Mouse (Mus musculus) limb, embryonic 15.5 days (tissue): ENCODE measurements around the gene Hunk. TPM values are rescaled to one million over a fixed set of nuclear protein-coding genes. Genes with fewer than 3 reads are reported as not detected.

Experiments
- ATAC-seq: fragments of 200-750 bp; cut with Nextera tagmentation; 2 replicates; pipeline ENCODE4 v1.8.0; 2017; ENCODE audit warnings: low read depth, moderate TSS enrichment; ENCODE audit not compliant: insufficient number of reproducible peaks, low FRiP score, low TSS enrichment
- H3K27ac ChIP-seq: fragments of 300-500 bp; sonication (generic); 2 replicates; pipeline ENCODE4 v1.5.1; 2015; ENCODE audit warnings: moderate library complexity, mild to moderate bottlenecking, inconsistent platforms
- H3K27me3 ChIP-seq: fragments of 300-500 bp; sonication (generic); 2 replicates; pipeline ENCODE4 v1.6.1; 2015; ENCODE audit warnings: inconsistent platforms
- H3K36me3 ChIP-seq: fragments of 300-500 bp; sonication (generic); 2 replicates; pipeline ENCODE4 v1.6.1; 2015; ENCODE audit warnings: inconsistent platforms
- H3K4me1 ChIP-seq: fragments of 300-500 bp; sonication (generic); 2 replicates; pipeline ENCODE4 v1.6.1; 2015; ENCODE audit warnings: inconsistent platforms
- H3K4me2 ChIP-seq: fragments of 300-500 bp; sonication (generic); 2 replicates; pipeline ENCODE4 v1.6.1; 2015; ENCODE audit warnings: mild to moderate bottlenecking, inconsistent platforms
- H3K4me3 ChIP-seq: fragments of 300-500 bp; sonication (generic); 2 replicates; pipeline ENCODE4 v1.5.1; 2015; ENCODE audit warnings: mild to moderate bottlenecking, inconsistent platforms
- H3K9ac ChIP-seq: fragments of 300-500 bp; sonication (generic); 2 replicates; pipeline ENCODE4 v1.6.1; 2015; ENCODE audit warnings: inconsistent platforms
- H3K9me3 ChIP-seq: fragments of 300-500 bp; sonication (generic); 2 replicates; pipeline ENCODE4 v1.6.1; 2016; ENCODE audit warnings: inconsistent platforms
- WGBS: fragments of 180-500 bp; shearing (Covaris S2); methylation state at CpG from one replicate; pipeline ENCODE4 v1.1.7; 2015; 5-methylcytosine and 5-hydroxymethylcytosine counted together
- polyA plus RNA-seq: library from polyadenylated mRNA; unstranded; fragments of >200 nt; fragmentation: Nextera tagmentation; extraction: Ambion mirVana; gene quantifications from 2 replicates; pipeline ENCODE4 v1.2.1, GENCODE M21; 2015

Gene Hunk
- polyA plus RNA-seq, 1 experiment from 2014 or later: 12.7 TPM

- WGBS: 54% methylated on average over 11 of the region's 11 CpGs
- peaks cover 30% of the 10 kb centered on the region for H3K4me1 ChIP-seq
Observed at GRCm38 (mm10) chr16:90395996-90396556, 10.3 kb downstream of the Hunk start.

GRCm38 (mm10) chr16:90396882-90397281 is 11.1 kb downstream of the Hunk start:
- Histone ChIP-seq H3K36me3 (peaks cover 6% of the 10 kb centered on the region; the same call in 1 of the 2 replicates), H3K9me3 (no peaks in the 10 kb centered on the region), H3K4me3 (no peak overlapping the region), H3K27me3 (no peaks in the 10 kb centered on the region), H3K4me1 (peaks cover 37% of the 10 kb centered on the region), H3K4me2 (no peak overlapping the region), H3K27ac (no peak overlapping the region), H3K9ac (no peak overlapping the region)
- WGBS: 67% methylated on average over 2 of the region's 2 CpGs
- ATAC-seq: no peak

More at GRCm38 (mm10) chr16:90395996-90396556, 10.3 kb downstream of the Hunk start:
- H3K9me3 ChIP-seq: no peaks in the 10 kb centered on the region
- 0 out of 2 replicates have a peak overlapping the region, but pooled peaks have one; percentile 22 for H3K27ac ChIP-seq
- no peak overlapping the region for H3K4me2 ChIP-seq
- no peaks in the 10 kb centered on the region for H3K27me3 ChIP-seq
- H3K4me3 ChIP-seq: no peak overlapping the region
- H3K9ac ChIP-seq: no peak overlapping the region
- ATAC-seq: no peak
- peaks cover 12% of the 10 kb centered on the region for H3K36me3 ChIP-seq

GRCm38 (mm10) chr16:90400314-90400713 is 14.5 kb downstream of the Hunk start:
- 12% methylated on average over 6 of the region's 9 CpGs for WGBS
- no peak for ATAC-seq
- H3K9ac ChIP-seq: no peak overlapping the region
- peak overlapping the region; percentile 71 for H3K27ac ChIP-seq
- H3K4me1 ChIP-seq: peaks cover 42% of the 10 kb centered on the region
- H3K4me2 ChIP-seq: no peak overlapping the region
- no peak overlapping the region for H3K4me3 ChIP-seq
- no peaks in the 10 kb centered on the region for H3K9me3 ChIP-seq
- H3K27me3 ChIP-seq: no peaks in the 10 kb centered on the region
- H3K36me3 ChIP-seq: no peaks in the 10 kb centered on the region

GRCm38 (mm10) chr16:90400906-90401666 is 15.3 kb downstream of the Hunk start:
- no peaks in the 10 kb centered on the region for H3K9me3 ChIP-seq
- WGBS: 14% methylated on average over 12 of the region's 12 CpGs
- 0 out of 2 replicates have a peak, but pooled peaks have one; percentile 49 for ATAC-seq
- H3K4me1 ChIP-seq: peaks cover 43% of the 10 kb centered on the region
- no peak overlapping the region for H3K4me3 ChIP-seq
- no peaks in the 10 kb centered on the region for H3K27me3 ChIP-seq
- peak overlapping the region; percentile 71 for H3K27ac ChIP-seq
- no peaks in the 10 kb centered on the region for H3K36me3 ChIP-seq
- no peak overlapping the region for H3K9ac ChIP-seq
- H3K4me2 ChIP-seq: peak overlapping the region; percentile 27

- Histone ChIP-seq H3K27ac (0 out of 2 replicates have a peak overlapping the region, but pooled peaks have one; percentile 57), H3K4me2 (no peak overlapping the region), H3K9me3 (no peaks in the 10 kb centered on the region), H3K4me3 (no peak overlapping the region), H3K27me3 (no peaks in the 10 kb centered on the region), H3K36me3 (no peaks in the 10 kb centered on the region), H3K4me1 (peaks cover 41% of the 10 kb centered on the region), H3K9ac (no peak overlapping the region)
- 57% methylated on average over 7 of the region's 7 CpGs for WGBS
- no peak for ATAC-seq
Observed at GRCm38 (mm10) chr16:90402292-90402691, 16.5 kb downstream of the Hunk start.

GRCm38 (mm10) chr16:90405195-90405594 is 19.4 kb downstream of the Hunk start:
- Histone ChIP-seq H3K4me1 (peaks cover 47% of the 10 kb centered on the region), H3K9me3 (no peaks in the 10 kb centered on the region), H3K4me2 (no peak overlapping the region), H3K27ac (peak overlapping the region; percentile 17; the same call in 1 of the 2 replicates), H3K4me3 (no peak overlapping the region), H3K27me3 (no peaks in the 10 kb centered on the region), H3K9ac (no peak overlapping the region), H3K36me3 (no peaks in the 10 kb centered on the region; the same call in 1 of the 2 replicates)
- ATAC-seq: no peak
- 69% methylated on average over 3 of the region's 3 CpGs for WGBS

GRCm38 (mm10) chr16:90405599-90405998 is 19.8 kb downstream of the Hunk start:
- ATAC-seq: no peak
- Histone ChIP-seq H3K4me2 (no peak overlapping the region), H3K4me3 (no peak overlapping the region), H3K27me3 (no peaks in the 10 kb centered on the region), H3K36me3 (no peaks in the 10 kb centered on the region; the same call in 1 of the 2 replicates), H3K27ac (peak overlapping the region; percentile 38), H3K4me1 (peaks cover 43% of the 10 kb centered on the region), H3K9me3 (no peaks in the 10 kb centered on the region), H3K9ac (no peak overlapping the region)
- WGBS: 26% methylated on average over 6 of the region's 6 CpGs

- peak overlapping the region; percentile 54 for H3K27ac ChIP-seq
- no peak overlapping the region for H3K4me2 ChIP-seq
- no peaks in the 10 kb centered on the region for H3K9me3 ChIP-seq
- peak; percentile 50; the same call in 1 of the 2 replicates for ATAC-seq
- WGBS: 46% methylated on average over 12 of the region's 12 CpGs
- no peak overlapping the region for H3K9ac ChIP-seq
- no peak overlapping the region for H3K4me3 ChIP-seq
- no peaks in the 10 kb centered on the region for H3K27me3 ChIP-seq
- peaks cover under 1% of the 10 kb centered on the region; the same call in 1 of the 2 replicates for H3K36me3 ChIP-seq
- H3K4me1 ChIP-seq: peaks cover 23% of the 10 kb centered on the region
Observed at GRCm38 (mm10) chr16:90407541-90408289, 21.9 kb downstream of the Hunk start.

GRCm38 (mm10) chr16:90412096-90413082 is 26.6 kb downstream of the Hunk start:
- WGBS: 91% methylated on average over 8 of the region's 8 CpGs
- no peak overlapping the region for H3K9ac ChIP-seq
- H3K4me3 ChIP-seq: no peak overlapping the region
- peaks cover 11% of the 10 kb centered on the region for H3K4me1 ChIP-seq
- H3K4me2 ChIP-seq: no peak overlapping the region
- H3K27me3 ChIP-seq: no peaks in the 10 kb centered on the region
- H3K27ac ChIP-seq: no peak overlapping the region
- H3K36me3 ChIP-seq: peaks cover 12% of the 10 kb centered on the region
- H3K9me3 ChIP-seq: no peaks in the 10 kb centered on the region
- no peak for ATAC-seq

- Histone ChIP-seq H3K4me3 (no peak overlapping the region), H3K27me3 (no peaks in the 10 kb centered on the region), H3K4me2 (no peak overlapping the region), H3K27ac (no peak overlapping the region), H3K4me1 (peaks cover 36% of the 10 kb centered on the region), H3K9me3 (no peaks in the 10 kb centered on the region), H3K36me3 (peaks cover 12% of the 10 kb centered on the region), H3K9ac (no peak overlapping the region)
- no peak for ATAC-seq
Observed at GRCm38 (mm10) chr16:90416621-90417020, 30.8 kb downstream of the Hunk start.

GRCm38 (mm10) chr16:90418661-90419060 is 32.8 kb downstream of the Hunk start:
- no peak for ATAC-seq
- Histone ChIP-seq H3K9me3 (no peaks in the 10 kb centered on the region), H3K4me3 (no peak overlapping the region), H3K9ac (no peak overlapping the region), H3K27ac (no peak overlapping the region; the same call in 1 of the 2 replicates), H3K27me3 (no peaks in the 10 kb centered on the region), H3K36me3 (peaks cover 2% of the 10 kb centered on the region; the same call in 1 of the 2 replicates), H3K4me1 (peaks cover 56% of the 10 kb centered on the region), H3K4me2 (no peak overlapping the region)
- 13% methylated on average over 12 of the region's 12 CpGs for WGBS
